Mouse (Mus musculus) kidney, postnatal 25 days (tissue): Measurements from ENCODE around the gene Myct1.

ENCODE experiments used
- DNase-seq, 2 experiments: peaks; one replicate each; pipeline ENCODE4 v3.0.0; 2021; ENCODE audit warnings: mixed read lengths in 2 of 2

Gene Myct1

DNA sequence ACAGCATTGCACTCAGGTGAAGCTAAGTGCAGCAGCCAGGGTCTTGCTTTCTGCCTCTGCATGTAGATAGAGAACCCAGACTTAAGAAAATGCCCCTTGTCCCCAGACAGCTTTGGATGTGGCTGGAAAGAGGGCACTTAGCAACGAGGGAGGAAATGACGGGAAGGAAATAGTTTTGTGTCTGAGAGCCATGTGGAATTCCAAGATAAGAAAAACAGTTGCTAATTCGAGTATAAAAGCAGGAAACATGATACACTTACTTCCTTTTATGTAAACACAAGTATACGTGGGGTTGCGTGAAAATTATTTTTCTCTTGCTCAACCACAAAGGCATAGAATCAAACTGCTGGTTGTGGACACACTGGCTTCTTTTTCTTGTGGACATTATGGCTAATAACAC, at the start of gene Myct1:
Gene Myct1, plus strand, starts transcription at position 312 of the 400 bp plus-strand sequence.
- no peak for DNase-seq

DNA sequence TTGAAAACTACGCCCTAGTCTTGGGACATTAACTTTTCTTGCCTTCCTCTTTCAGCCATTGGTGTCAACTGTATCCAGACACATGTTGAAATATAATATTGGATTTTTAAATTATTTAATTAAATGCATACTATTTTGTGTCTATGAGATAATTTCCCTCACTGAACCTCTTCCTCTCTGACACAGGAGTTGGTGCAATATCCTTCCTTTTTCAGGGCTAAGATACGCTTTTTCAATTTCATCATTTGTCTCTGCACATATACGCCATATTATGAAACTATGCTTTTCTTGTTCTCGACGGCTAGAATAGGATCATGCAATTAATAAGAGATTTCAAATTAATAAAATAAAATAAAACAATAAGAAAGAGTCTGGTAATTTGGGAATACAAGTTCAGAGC, 47.1 kb upstream of the Myct1 start:
- no peak for DNase-seq

GRCm38 (mm10) chr10:5547769-5548168, 45.8 kb upstream of the Myct1 start:
- no peak for DNase-seq

- no peak for DNase-seq
These were observed 44.9 kb upstream of the Myct1 start for GRCm38 (mm10) chr10:5548651-5549050.

- DNase-seq = peak in 1 of 2 experiments; percentile 8
These were observed 43.8 kb upstream of the Myct1 start for GRCm38 (mm10) chr10:5549871-5550167.

- DNase-seq = peak; percentile 44 to 73
These were observed 43.2 kb upstream of the Myct1 start for GRCm38 (mm10) chr10:5550168-5551021.

GRCm38 (mm10) chr10:5551382-5551781, 42.2 kb upstream of the Myct1 start, which contains the start of gene Syne1:
Gene Syne1 (minus strand): TSS chr10:5551482.
- DNase-seq = no peak

DNA sequence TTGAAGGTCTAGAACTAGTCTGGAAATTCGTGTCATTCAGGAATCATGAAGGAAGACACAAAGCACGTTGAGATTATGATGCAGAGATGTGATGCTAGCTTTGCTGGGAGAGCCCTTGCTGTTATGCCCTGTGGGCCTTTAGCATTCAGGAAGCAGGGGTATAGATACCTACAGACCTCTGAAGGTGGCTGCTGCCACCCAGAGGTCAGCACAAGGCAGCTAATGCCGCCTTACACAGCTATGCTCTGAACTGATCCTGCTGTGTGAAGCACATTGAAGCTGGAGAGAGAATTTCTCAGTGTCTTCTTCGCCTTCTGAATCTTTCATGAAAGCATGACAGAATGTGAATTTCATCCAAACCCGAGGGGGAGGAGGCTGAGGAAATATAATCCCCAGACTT, 38.6 kb upstream of the Myct1 start:
- DNase-seq = no peak

DNA sequence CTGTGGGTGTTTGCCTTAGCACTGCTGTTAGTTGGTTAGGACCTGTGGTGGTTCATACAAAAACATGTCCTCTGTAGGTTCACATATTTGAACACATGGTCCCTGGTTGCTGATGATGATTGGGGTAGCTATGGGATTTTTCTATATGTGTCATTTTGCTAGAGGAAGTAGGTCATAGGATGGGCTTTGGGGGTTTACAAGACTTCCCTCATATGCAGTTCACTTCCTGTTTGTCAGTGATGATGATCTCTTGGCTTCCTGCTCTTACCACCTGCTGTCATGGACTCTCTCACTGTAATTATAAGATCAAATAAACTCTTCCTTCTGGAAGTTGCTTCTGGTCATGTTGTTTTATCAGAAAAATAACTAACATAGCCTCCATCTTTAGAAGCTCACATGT, 34.8 kb upstream of the Myct1 start:
- DNase-seq = no peak

- no peak for DNase-seq
These were observed 33.0 kb upstream of the Myct1 start for GRCm38 (mm10) chr10:5560526-5560925.

DNA sequence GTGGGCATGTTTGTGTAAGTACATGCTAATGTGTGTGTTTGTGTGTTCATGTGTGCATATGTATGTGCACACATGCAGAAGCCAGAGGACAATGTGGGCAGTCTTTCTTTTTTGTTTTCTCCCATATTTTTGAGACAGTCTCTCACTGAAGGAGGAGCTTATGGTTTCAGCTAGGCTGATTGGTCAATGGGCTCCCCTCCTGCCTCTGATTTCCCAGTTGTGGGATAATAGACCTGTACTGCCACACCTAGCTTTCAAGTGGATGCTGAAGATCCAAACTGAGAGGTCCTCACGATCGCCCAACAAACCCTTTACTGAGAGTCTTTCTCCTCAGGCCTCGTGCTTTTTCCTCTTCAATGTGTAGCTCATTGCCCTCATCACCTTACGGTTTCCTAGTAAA, 31.9 kb upstream of the Myct1 start:
- no peak for DNase-seq

DNA sequence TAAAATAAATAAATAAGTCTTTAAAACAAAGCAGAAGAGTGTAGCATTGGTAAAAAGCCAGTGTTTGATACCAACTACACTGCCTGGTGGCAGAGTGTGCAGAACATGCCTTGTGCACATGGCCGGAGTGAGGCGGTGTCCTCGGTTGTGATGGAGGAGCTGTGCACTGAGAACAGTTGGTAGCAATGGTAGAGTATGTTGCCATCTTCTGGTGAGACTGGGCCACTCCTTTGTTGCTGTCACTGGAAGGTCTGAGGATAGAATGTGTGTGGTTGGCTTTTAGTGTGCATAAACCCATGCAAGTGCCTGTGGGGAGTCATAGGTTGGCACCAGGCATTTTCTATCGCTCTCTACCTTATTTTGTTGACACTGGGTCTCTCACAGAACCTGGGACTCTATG, 24.6 kb upstream of the Myct1 start:
- no peak for DNase-seq

- no peak for DNase-seq
These were observed 23.5 kb upstream of the Myct1 start for GRCm38 (mm10) chr10:5570059-5570458.

DNA sequence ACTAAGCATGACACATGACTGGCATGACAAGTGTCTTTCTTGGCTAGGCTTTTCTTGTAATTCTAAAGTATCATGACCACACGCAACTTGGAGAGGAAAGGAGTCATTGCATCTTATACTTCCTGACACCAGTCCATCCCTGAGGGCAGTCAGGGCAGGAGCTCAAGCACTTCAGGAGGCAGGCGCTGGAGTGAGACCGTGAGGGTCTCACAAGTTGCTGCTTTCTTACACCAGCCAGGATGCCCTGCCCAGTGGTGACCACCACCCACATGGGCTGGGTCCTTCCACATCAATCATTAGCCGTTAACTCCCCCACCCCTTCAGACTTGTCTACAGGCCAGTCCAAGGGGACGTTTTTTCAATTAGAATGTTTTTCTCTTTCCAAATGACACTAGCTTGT, 22.2 kb upstream of the Myct1 start:
- no peak for DNase-seq

- no peak for DNase-seq
These were observed 20.2 kb upstream of the Myct1 start for GRCm38 (mm10) chr10:5573328-5573727.

DNA sequence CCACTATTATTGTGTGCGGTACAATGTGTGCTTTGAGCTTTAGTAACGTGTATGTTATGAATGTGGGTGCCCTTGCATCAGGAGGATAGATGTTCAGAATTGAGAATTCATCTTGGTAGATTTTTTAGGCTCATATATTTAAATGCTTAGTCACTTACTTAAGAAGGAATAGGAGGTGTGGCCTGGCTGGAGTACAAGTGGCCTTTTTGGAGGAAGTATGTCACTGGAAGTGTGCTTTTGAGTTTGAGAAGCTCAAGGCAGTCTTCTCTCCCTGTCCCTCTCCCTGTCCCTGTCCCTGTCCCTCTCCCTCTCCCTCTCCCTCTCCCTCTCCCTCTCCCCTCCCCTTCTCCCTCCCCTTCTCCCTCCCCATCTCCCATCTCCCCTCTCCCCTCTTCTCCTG, 2.5 kb upstream of the Myct1 start:
- DNase-seq = no peak

DNA sequence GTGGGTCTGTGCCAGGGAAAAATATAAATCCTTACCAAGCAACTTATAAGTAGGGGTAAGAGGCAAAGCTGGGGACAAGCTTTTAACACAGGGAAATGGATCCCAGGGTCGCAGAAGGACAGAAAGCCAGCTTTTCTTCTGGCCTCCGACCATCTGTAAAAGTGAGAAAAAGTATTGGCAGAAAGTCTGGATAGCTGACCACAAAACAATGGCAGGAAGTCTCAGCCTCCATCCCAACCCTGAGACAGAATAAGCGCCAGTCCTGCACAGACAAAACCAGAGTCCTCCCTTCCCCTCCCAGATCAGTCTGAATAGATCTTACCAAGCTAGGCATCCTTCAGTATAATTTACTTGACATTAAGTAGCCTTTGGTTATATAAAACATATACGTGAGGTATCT, 1.6 kb upstream of the Myct1 start:
- DNase-seq = peak; percentile 27 to 62

- DNase-seq = no peak
These were observed 882 bp downstream of the Myct1 start for GRCm38 (mm10) chr10:5594457-5594856.

DNA sequence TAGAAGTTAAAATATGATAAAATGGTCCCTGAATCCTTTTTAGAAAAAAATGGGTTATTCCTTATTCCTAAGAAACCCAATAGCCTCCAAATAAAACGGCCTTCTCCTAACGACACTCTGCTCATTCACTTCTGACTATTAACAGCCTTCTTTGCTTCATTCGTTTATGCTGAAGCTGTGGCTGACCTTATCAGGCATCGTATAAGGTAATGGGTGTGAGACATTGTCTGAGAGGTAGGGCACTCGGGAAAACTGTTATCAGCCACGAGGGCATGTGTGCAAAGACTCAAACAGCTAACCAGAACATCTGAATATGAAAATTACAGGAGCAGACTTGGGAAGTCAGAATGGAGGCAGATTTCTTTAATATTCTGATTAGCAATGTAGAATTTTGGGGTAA, 3.0 kb downstream of the Myct1 start:
- DNase-seq = no peak

DNA sequence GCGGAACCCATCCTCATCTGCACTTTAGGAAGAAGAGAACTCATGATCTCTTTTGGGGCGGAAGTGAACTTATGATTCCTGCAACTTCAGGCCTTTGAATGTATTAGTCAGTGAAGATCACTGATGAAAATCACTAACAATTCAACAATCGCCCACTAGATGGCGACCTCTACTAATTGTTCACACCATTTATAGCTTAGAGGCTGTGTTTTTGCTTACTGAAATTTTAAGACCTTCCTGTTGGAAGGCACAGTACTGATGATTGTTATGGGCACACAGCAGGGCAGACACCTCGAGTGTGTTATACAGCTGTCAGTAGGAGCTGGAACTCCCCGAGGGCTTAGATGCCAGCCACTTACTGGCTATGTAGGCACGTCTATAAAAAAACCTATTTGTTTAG, 6.5 kb downstream of the Myct1 start:
- peak in 1 of 2 experiments; percentile 89 for DNase-seq

DNA sequence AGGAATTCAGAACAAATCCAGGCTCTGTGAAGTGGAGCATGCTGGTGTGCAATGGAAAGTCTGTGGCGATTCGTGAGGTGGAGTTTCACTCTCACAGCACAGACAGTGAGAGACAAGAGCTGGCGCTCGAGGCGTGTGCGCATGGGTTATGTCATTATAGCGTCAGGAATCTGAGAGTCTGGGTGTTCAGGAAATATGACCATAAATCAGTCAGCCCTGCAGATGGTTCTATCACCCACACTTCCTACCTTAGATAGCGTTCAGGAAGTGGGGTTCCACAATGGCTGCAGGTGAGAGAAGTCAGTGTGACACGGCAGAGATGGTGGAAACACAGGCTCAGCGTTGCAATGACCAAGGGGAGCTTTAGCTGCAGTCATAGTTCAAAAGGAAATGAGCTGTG, 9.9 kb downstream of the Myct1 start:
- DNase-seq = peak; percentile 27 to 56

DNA sequence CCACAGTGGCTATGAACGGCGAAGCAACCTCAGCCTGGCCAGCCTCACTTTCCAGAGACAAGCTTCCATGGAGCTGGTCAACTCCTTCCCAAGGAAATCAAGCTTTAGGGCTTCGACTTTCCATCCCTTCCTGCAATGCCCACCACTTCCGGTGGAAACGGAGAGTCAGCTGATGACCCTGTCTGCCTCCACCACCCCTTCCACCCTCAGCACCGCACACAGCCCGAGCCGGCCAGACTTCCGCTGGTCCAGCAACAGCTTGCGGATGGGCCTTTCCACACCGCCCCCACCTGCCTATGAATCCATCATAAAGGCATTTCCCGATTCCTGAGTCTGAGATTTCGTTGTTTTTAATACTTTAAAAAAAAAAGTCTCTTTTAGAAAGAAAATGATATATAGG, 10.8 kb downstream of the Myct1 start:
- DNase-seq = peak; percentile 43 to 67

DNA sequence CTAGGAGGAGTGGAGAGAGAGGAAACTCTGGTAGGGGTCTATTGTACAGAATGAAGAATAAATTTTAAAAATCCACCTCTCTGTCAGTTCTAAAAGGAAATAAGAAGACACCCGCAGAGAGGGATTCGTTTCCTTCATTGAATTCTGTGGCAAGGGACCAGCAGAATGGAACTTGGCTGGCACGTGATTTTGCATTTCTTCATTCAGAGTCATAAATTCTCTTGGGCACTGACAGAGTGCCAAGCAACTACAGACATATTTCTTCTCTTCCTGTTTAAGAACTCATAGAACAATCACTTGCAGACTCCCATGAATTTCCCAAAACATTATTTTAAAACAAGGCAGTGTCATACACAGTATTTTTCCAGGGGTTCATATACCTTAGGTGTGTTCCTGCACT, 15.3 kb downstream of the Myct1 start:
- no peak for DNase-seq

DNA sequence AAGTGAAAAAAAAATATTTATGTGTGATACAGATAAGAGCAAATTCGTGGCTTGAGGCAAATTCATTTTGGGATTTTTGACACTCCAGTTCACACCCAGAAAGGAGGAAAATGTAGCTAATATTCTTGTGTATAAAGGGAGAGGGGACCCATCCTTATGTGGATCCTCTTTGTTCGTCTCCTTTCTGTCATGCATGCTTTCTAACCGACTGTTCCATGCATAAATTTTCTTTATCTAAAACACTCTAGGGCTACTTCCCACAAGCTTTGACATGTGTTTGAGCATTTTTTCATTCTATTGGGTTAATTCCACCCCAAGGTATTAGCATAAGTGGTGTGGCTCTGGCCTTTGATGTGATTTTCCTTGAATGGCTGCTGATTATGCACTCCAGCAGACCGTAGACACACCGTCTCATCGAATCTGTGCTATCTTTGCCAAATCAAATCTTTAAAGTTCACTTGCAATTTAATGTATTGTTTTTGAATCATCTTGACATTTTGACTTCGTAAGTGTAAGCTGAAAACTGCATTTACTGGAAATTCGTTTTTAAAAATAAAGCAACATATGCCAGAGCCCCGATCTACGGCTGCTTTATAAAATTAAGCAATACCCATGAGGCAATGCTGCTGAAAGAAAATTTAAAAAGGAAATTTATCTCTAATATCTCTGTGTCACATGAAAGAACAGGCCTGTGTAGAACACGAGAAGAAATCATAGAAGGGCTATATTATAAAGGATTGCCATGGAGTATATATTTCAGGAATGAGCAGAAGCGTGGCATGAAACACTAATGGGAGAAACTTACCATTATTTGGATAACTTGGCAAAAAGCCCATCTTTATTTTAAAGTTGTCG, 21.8 kb downstream of the Myct1 start:
- DNase-seq = no peak
